Mouse (Mus musculus): ENCODE measurements around the gene Trank1. TPM values are rescaled to one million over a fixed set of nuclear protein-coding genes. Genes with fewer than 3 reads are reported as not detected.

Trank1 gene
- polyA plus RNA-seq, 1 experiment, result 0.02 TPM

GRCm38 (mm10) chr9:111296433-111296832 is 15.1 kb upstream of the Trank1 start:
- WGBS, result 71% methylated on average over 7 of the region's 7 CpGs
- no peak for DNase-seq (ENCODE audit: low read depth, low spot score)

GRCm38 (mm10) chr9:111298606-111299005 is 12.9 kb upstream of the Trank1 start:
- 47% methylated on average over 2 of the region's 2 CpGs for WGBS
- DNase-seq (ENCODE audit: low read depth, low spot score), result no peak

GRCm38 (mm10) chr9:111302196-111302831 is 9.2 kb upstream of the Trank1 start:
- WGBS, result 51% methylated on average over 12 of the region's 12 CpGs
- no peak for DNase-seq (ENCODE audit: low read depth, low spot score)

- WGBS, result 88% methylated on average over 6 of the region's 6 CpGs
- DNase-seq (ENCODE audit: low read depth, low spot score), result no peak
Measured at GRCm38 (mm10) chr9:111304036-111304435, 7.5 kb upstream of the Trank1 start.

- DNase-seq (ENCODE audit: low read depth, low spot score), result no peak
- WGBS, result 49% methylated on average over 7 of the region's 7 CpGs
Measured at GRCm38 (mm10) chr9:111306142-111306541, 5.4 kb upstream of the Trank1 start.

GRCm38 (mm10) chr9:111311843-111312441 is 403 bp downstream of the Trank1 start:
- WGBS, result 4% methylated on average over 95 of the region's 98 CpGs
- DNase-seq (ENCODE audit: low read depth, low spot score), result no peak

GRCm38 (mm10) chr9:111312442-111313141 is 1.1 kb downstream of the Trank1 start:
- WGBS, result 2% methylated on average over 59 of the region's 59 CpGs
- no peak for DNase-seq (ENCODE audit: low read depth, low spot score)

GRCm38 (mm10) chr9:111313299-111313698 is 1.8 kb downstream of the Trank1 start:
- WGBS, result 9% methylated on average over 6 of the region's 6 CpGs
- DNase-seq (ENCODE audit: low read depth, low spot score), result no peak

- no peak for DNase-seq (ENCODE audit: low read depth, low spot score)
- WGBS, result 21% methylated on average over 5 of the region's 5 CpGs
Measured at GRCm38 (mm10) chr9:111313793-111314192, 2.3 kb downstream of the Trank1 start.

- WGBS, result 32% methylated on average over 5 of the region's 5 CpGs
- peak; percentile 40 for DNase-seq (ENCODE audit: low read depth, low spot score)
Measured at GRCm38 (mm10) chr9:111314219-111314618, 2.7 kb downstream of the Trank1 start.

GRCm38 (mm10) chr9:111320912-111321311 is 9.4 kb downstream of the Trank1 start:
- WGBS, result 72% methylated on average over 4 of the region's 4 CpGs
- no peak for DNase-seq (ENCODE audit: low read depth, low spot score)

GRCm38 (mm10) chr9:111324881-111325280 is 13.3 kb downstream of the Trank1 start:
- WGBS, result 48% methylated on average over 2 of the region's 2 CpGs
- no peak for DNase-seq (ENCODE audit: low read depth, low spot score)

- 86% methylated on average over 4 of the region's 4 CpGs for WGBS
- DNase-seq (ENCODE audit: low read depth, low spot score), result no peak
Measured at GRCm38 (mm10) chr9:111329881-111330280, 18.3 kb downstream of the Trank1 start.

- 52% methylated on average over 2 of the region's 2 CpGs for WGBS
- DNase-seq (ENCODE audit: low read depth, low spot score), result no peak
Measured at GRCm38 (mm10) chr9:111333790-111334189, 22.3 kb downstream of the Trank1 start.

GRCm38 (mm10) chr9:111334555-111335164 is 23.1 kb downstream of the Trank1 start:
- 73% methylated on average over 4 of the region's 4 CpGs for WGBS
- no peak for DNase-seq (ENCODE audit: low read depth, low spot score)

GRCm38 (mm10) chr9:111351233-111351632 is 39.7 kb downstream of the Trank1 start:
- 79% methylated on average over 7 of the region's 7 CpGs for WGBS

GRCm38 (mm10) chr9:111351641-111352040 is 40.1 kb downstream of the Trank1 start:
- 64% methylated on average over 1 of the region's 1 CpGs for WGBS
- no peak for DNase-seq (ENCODE audit: low read depth, low spot score)

More at GRCm38 (mm10) chr9:111351233-111351632, 39.7 kb downstream of the Trank1 start:
- DNase-seq (ENCODE audit: low read depth, low spot score), result no peak

GRCm38 (mm10) chr9:111352646-111353045 is 41.1 kb downstream of the Trank1 start:
- 56% methylated on average over 3 of the region's 3 CpGs for WGBS
- no peak for DNase-seq (ENCODE audit: low read depth, low spot score)

GRCm38 (mm10) chr9:111355041-111355440 is 43.5 kb downstream of the Trank1 start:
- WGBS, result 71% methylated on average over 4 of the region's 4 CpGs

GRCm38 (mm10) chr9:111356386-111356785 is 44.8 kb downstream of the Trank1 start:
- WGBS, result 21% methylated on average over 3 of the region's 3 CpGs
- no peak for DNase-seq (ENCODE audit: low read depth, low spot score)

More at GRCm38 (mm10) chr9:111355041-111355440, 43.5 kb downstream of the Trank1 start:
- DNase-seq (ENCODE audit: low read depth, low spot score), result no peak

Measured in large intestine, adult 2 months (tissue).